Mouse (Mus musculus) heart, adult 9 months (tissue): ENCODE results near the gene Rngtt.
"Not testable (repeated sequence)": the region's sequence is repeated elsewhere in the genome, so short reads cannot be mapped to it uniquely, and the experiment has no call there.

ENCODE experiments used
- DNase-seq, 2 experiments: peaks; one replicate each; pipeline ENCODE4 v3.0.0; 2022; ENCODE audit warnings: low spot score in 2 of 2

Gene Rngtt

DNA sequence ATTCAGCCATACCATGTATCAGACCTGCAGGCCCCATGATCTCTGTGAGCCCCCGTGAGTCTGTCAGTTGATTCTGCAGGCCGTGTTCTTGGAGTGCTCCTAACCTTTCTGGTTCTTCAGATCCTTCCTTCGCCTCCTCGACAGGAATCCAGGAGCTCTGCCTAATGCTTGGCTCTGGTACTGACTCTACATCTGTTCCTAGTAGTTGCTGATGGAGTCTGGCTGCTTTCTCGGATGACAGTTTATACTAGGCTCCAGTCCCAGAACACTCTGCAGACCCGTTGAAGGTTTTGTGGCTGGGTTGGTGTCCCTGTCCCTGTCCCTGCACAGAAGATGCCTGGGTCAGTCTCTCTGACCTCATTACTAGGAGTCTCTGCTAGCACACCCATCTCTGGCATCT is 131.8 kb downstream of the Rngtt start:
- DNase-seq, result peak; percentile 10 to 44

DNA sequence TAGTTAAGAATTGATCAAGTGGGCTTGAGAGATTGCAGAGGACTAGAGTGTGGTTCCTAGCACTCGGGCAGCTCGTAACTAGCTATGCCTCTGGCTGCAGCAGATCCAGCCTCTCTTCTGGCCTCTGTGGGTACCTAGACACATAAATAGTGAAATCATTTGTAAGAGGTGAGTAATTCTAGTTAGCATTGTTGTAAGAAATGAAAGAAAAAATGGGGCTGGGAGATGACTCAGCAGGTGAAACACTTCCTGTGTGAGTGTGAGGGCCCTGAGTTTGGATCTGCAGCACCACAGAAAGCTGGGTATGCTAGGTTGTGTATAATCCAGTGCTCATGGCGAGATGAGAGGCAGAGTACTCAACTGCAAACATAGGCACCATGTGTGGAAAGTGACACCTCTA is 136.2 kb downstream of the Rngtt start:
- DNase-seq, result no peak

DNA sequence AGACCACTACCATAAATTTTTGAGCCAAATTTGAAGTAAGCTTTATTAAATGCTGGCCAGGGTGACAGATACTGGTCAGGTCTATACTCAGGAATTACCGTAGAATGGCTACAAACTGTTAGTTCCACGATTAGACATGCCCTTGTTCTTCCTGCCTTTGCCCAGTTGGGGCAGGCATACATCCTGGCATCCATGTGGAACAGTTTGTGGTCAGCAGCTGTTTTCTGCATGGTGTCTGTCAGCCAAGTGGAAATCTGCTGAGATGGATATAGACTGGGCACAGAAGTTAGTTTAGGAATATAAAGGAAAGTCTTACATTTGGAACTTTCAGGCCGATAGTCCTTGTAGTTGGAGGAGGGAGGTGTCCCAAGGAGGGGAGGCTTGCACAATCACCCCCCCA is 136.8 kb downstream of the Rngtt start:
- no peak for DNase-seq

DNA sequence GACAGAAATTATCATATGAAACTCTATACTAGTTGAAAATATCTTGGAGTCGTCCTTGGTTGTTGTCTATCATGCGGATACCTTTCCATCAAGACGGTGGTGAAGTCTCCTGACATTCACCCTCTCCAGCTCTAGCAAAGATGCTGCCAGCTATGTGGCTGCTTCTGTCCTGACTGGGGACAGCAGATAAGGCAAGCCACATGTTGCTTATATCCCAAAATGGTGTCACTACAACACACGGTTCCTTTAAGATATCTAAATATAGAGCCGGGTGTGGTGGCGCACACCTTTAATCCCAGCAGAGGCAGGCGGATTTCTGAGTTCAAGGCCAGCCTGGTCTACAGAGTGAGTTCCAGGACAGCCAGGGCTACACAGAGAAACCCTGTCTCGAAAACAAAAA is 140.2 kb downstream of the Rngtt start:
- DNase-seq, result not testable (repeated sequence)

DNA sequence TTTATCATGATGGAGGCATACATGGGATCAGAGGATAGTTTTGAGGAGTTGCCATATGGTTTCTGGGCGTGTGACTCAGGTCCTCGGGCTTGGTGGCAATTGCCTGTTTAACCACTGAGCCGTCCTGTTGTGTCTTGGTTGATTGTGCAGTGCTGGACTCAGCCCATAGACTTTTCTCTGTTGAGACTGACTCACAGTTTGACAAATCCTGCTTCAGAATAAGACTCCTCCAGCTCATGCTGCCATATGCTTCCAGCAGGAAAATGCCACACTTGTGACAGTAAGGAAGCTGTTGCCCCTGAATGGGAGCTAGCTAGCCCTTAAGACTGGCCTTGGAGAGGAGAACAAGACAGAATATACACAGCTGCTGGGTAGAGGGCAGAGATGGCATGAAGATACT is 149.7 kb downstream of the Rngtt start:
- DNase-seq, result no peak

DNA sequence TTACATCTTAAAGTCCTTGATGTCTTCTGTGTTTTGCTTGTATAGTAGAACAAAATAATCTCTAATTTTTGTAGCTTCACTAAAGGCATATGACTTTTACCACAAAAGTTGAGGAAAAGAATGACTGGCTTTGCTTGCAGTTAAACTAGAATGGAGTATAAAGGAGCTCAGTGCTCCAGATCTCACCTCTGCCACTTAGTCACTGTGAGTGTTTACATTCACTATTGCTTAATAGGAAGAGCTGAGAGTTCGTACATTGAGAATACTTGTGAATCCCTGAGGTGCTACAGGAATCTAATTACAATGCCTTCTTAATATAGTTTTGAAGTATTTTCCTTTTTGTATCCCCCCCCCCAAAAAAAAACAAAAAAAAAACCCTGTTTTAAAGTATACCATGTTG is 154.3 kb downstream of the Rngtt start:
- no peak for DNase-seq

DNA sequence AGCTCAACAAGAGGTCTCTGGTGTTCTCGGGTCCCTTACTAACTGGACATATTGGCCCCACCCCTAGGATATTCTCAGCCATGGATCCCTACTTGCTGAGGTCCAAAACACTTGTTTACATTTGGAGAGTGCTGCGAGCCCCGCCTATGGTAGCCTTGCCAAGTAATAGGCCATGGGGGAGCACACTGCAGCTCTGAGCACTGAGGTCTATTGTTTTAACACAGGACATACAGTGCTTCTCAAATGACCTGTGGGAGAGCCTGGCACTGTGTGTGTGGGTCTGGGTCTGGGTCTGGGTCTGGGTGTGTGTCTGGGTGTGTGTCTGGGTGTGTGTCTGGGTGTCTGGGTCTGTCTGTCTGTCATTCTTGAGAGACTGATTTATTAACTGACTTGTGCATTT is 155.8 kb downstream of the Rngtt start:
- DNase-seq, result no peak

DNA sequence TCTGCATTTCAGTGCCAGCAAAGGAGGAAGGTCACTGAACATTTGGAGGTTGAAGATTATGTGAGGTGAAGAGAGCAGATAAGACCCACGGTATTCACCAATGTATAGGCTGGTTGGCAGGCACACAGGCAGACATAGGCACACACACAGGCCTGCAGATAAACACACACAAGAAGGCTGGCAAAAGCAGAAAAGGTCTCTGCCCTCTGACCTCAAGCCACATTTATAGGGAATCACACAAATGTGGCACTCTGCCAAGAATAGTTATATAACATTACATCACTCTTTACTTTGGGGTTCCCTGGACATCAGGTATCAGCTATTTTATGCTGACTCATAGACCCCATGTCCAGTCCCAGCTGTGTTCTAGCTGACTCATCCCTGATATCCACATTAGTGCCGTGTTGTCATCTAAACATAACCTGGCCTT is 156.9 kb downstream of the Rngtt start:
- peak in 1 of 2 experiments; percentile 4 for DNase-seq

DNA sequence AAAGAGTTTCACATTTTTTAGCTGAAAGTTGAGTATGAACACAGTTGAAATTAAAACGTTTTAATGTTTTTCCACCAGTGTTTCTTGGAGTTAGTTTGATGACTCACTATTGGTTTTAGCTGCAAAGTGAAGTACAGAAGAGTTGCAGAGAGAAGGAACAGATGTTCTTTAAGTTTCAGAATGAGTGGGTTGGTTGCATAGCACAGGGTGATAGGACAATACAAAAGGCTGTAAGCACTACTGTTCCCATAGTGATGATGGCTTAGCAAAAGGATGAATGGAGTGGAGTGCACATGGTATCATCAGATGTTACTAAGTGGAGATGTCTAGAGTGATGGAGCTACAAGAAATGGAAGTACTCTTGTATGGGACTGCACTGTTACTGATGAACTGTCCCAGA is 157.5 kb downstream of the Rngtt start:
- DNase-seq, result no peak

DNA sequence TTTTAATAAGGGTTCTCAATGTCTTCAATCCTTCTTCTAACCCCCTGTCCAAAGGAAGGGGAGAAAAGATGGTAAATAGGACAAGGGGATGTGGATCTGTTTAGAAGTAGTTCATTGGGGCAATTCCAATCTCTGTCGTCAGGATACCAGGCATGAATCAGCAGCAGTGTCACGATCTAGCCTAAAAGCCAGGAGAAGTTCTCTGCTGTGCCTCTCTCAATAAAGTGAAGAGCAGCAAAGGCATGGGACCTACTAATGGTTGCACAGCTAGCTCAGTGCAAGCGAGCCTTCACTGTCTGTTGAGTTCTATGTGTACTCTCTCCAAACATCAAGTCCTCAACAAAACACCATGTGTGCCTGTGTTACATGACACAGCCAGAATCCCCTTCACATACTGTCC is 158.0 kb downstream of the Rngtt start:
- no peak for DNase-seq

DNA sequence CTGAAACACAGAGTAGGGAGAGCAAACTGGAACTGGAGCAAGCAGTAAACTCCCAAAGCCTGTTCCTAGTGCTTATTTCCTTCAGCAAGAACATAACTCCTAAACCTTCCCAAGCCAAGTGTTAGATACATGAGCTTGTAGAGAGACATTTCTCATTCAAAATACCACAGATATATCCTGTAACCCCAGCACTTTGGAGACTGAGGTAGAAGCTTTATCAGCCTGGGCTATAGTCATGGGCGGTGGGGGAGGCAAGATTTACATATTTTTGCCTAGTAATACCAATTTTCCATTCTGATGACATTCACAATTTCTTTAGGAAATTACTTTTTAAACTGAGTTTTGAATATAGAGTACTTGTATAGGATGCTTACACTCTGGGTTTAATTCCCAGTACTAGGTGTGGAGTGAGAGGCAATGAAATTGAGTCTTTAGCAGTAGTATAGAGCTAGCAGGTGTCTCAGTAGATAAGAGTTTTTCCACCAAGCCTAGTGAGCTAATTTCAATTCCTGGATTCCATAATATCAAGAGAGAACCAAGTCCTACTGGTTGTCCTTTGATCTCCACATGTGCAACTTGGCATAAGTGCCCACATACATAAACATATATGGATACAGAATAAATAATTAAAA is 160.7 kb downstream of the Rngtt start:
- DNase-seq, result no peak

DNA sequence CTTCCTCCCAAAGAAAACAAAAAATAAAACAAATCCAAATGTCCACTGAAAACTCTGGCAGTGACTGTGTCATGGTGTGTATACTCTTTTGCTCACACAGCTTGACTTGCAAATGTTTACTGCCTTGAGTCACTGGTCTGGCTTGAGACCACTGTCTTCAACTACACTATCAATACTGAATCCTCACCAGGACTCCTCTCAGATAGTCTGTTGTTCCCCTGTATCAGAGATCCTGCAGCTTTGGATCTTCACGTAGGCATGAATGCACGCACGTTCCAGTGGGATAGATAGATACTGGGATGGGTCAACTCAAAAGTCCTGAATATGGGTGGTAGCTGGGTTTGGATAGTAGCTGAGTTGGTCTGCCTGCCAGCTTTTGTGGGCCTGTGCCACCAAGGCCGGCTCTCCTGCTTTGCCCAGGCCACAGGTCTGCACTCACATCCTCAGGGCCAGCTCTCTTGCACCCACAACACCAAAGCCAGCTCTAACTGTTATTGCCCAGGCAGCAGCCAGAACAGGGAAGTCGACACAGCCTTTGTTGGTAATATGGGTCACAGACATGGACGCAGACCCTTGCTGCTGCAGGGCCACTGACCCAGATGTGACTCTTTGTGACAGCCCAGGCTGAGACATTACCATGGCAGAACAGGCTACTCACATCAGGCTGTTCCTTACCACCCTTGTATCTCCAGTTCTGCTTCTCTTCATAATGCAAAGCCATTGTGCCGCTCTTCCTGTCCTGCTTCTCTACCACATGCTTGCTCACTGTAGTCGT is 168.1 kb downstream of the Rngtt start:
- DNase-seq, result no peak

DNA sequence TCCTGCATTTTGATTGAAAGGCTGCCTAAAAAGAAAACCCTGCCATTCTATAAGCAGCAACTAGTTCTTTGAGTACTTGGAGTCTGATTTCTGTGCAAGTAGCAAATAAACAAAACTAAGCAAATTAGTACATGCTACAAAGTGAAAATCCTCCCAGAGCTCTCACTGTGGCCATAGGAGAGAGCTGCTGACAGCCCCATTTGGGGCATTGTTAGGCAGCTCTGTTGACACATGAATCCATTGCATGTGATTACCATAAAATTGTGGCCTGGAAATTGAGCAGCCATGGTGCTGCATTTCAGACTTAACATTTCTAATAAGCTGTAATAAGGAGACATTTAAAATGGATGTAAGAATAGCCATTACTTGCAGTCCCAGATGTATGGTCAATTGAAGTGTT is 171.6 kb downstream of the Rngtt start:
- no peak for DNase-seq

DNA sequence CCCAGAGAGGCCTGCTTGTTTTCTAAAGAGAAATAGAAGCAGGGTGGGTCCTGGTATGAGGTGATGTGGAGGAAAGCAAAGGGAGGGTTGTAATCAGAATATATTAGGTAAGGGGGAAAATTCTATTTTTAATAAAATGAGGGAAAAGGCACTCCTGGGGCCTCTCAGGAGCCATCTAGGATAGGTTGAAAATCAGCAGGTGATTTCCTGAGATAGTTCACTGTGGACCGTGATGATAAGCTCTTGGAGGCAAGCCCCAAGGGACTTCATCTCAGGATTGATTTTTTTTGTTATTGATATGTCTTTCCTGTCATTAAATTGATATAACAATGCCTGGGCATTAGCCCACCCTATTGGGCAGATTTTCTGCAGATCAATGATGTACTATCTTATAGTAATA is 175.9 kb downstream of the Rngtt start:
- DNase-seq, result no peak

DNA sequence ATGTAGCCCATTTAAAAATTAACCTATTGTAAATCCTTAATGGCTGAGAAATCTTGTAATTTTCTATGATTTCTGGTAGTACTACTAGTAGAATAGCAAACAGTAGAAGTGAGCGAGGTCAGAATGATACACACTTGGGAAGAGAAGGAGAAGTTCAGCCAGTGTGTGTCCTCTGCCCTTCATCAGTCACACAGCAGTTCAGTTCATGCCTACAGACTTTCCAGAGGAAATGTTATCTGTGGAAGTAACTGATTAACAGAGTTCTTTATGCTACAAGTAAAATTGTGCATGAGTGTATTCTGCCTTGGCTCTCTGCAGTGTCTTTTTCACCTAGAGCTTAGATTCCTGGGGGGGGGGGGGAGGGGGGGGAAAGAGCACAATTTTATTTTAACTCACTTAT is 181.0 kb downstream of the Rngtt start:
- no peak for DNase-seq

DNA sequence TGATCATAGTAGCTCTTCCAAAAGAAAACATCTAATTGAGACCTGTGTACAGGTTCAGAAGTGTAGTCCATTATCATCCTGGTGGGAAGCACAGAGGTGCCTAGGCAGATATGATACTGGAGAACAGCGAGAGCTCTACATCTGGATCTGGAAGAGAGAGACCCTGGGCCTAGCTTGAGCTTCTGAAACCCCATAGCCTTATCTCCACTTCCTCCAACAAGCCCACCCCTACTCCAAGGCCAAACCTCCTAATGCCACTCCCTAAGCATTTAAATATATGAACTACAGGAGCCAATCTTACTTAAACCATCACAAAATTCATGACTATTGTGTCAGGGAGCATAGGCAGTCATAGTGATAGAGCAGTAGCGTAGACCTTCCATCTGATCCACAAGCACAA is 184.3 kb downstream of the Rngtt start:
- no peak for DNase-seq

DNA sequence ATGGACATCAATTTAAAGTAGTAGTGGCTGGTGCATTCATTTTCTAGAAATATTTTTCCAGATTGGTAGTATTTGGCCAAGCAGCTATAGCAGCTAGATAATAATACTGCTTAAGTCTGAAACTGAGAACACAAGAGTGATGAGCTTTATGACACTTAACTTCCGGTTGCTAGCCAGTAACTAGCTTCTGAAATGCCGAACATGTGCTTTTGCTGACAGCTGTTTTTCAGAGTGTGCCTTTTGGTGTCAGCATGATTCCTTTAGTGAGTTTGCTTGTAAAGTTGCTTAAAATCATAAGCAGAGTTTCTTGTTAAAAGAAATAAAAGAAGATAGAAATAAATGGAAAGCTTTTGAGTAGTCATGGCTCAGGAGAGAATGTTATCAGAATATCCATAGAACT is 186.9 kb downstream of the Rngtt start:
- DNase-seq, result no peak

DNA sequence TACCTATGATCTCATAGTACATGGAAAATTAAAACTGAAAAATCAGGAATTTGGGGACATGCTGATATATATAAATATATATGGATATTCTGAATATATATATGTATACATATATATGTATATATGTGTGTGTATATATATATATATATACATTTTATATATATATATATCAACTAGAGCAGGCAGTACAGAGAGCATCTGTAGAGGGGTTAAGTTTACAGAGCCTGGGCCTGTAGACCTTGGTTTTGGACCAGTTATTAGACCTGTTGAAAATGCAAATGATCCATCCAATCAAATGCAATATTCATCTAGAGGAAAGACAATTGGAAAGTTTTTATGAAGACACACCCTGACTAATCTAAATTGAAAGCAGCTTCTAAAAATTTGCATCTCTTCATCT is 187.5 kb downstream of the Rngtt start:
- no peak for DNase-seq

DNA sequence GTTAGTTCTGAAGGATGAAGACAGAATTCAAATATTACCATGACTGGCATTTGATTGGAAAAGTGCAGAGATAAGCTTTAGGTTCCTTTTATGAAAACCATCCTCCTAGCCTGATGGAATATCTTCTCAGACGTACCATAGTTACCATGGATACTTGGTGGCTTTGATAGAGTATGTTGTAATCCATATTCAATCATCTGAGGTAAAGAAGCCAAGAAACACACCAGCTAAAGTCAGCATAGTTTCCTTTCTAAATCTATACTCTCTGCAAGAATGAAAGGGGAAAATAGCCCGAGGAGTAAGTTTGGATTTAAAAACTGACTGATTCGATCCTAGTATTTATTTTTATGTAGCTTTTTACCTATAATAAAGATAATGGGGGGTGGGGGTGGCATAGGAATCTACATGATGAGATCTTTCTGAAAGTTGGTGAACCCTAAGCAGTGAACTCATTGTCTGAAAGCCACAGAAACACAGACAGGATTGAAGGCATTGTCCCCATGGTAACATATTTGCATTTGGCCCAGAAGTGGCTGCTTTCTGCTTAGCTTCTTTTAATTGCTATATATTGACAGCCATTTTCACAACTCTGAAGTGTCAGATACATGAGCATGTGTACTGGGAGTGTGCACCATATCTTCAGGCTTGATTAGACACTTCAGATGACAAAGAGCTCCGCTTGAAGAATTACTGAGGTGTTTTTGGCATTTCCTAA is 188.2 kb downstream of the Rngtt start:
- DNase-seq, result no peak

DNA sequence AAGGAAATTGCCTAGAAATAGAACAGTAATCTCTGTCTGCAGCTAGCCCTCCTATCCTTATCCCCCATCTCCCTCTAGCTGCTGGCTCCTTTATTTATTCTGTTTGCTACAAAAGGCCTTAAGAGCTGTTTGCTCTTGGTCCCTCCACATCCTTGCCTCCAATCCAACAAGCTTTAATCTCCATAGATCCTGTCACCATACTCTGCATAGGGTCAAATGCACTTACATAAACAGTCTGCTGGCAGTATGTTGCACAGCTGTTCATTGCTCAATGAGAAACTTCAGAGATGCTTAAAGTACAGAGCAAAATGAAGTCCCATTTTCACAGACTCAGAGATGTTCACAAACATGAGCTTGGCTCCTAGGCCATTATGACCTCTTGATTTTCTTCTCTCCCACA is 196.5 kb downstream of the Rngtt start:
- no peak for DNase-seq

DNA sequence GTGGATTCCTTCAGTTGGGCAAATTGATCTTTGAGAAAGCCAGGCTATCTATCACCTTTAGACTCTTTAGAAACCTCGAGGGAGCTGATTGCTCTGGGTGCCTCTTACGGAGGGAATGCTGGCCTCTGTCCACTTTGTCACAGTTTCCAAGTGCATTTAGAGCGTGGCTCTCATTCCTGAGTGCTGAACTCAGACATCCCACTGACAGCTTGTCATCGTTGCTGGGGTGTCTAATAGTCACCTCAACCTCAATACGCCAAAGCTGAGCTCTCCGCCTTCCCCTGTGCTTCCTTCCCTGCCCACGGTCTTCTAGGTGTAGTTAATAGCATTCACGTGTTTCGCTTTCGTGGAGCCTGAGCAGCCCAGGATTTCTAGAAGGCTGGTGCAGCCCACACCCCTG is 200.4 kb downstream of the Rngtt start:
- peak; percentile 8 to 14 for DNase-seq

DNA sequence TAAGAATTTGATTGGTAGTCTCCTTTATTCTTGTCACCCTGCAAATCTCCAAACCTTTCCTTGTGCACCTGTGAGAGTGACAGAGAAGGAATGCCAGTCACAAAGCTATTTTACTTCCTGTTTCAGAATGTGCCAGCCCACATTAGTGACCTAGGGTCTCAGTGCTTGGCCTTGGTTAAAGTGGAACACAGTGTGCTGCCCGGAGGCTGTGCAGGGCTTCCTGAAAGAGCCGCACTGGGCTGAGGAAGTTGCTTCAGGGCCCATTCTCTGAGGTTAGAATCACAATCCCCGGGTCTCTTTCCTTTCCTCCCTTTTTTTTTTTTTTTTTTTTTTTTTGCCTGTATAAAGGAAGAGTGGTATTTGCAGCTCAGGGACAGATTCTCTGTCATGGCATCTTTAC is 203.3 kb downstream of the Rngtt start:
- no peak for DNase-seq
